Mouse (Mus musculus) ES-E14 (cell line): ENCODE results near the gene Nfic. TPM values are rescaled to one million over a fixed set of nuclear protein-coding genes. Genes with fewer than 3 reads are reported as not detected.

ENCODE experiments used
- DNase-seq: peaks from one replicate; pipeline ENCODE4 v3.0.0-alpha.2; 2013; ENCODE audit warnings: low read depth, low spot score
- H3K27ac ChIP-seq: 2 replicates; pipeline ENCODE4 v1.5.1; 2012; ENCODE audit warnings: low read depth, mild to moderate bottlenecking, low read length, moderate library complexity, mixed read lengths; ENCODE audit not compliant: poor library complexity, insufficient read depth, severe bottlenecking
- H3K36me3 ChIP-seq: 2 replicates; pipeline ENCODE4 v1.6.1; 2012; ENCODE audit warnings: mild to moderate bottlenecking, low read length, moderate library complexity, mixed read lengths; ENCODE audit not compliant: control insufficient read depth, poor library complexity, insufficient read depth, severe bottlenecking
- H3K4me1 ChIP-seq, 2 experiments: fragments of 150-350 bp in 1 of 2; sonication (generic) in 1 of 2; 2 replicates each; pipeline ENCODE4 v1.6.1; 2012; ENCODE audit warnings: low read length in 2 of 2, mild to moderate bottlenecking in 1 of 2, mixed read lengths in 1 of 2; ENCODE audit not compliant: control insufficient read depth in 2 of 2, insufficient read depth in 2 of 2, poor library complexity in 1 of 2
- H3K4me3 ChIP-seq, 2 experiments: fragments of 150-350 bp in 1 of 2; sonication (generic) in 1 of 2; 2 replicates each; pipeline ENCODE4 v1.5.1; 2012; ENCODE audit warnings: low read length in 2 of 2, low read depth in 1 of 2, mild to moderate bottlenecking in 1 of 2, mixed read lengths in 1 of 2; ENCODE audit not compliant: insufficient read depth in 1 of 2, poor library complexity in 1 of 2, severe bottlenecking in 1 of 2
- H3K9ac ChIP-seq: 2 replicates; pipeline ENCODE4 v1.6.1; 2012; ENCODE audit warnings: low read depth, mild to moderate bottlenecking, low read length, mixed read lengths; ENCODE audit not compliant: poor library complexity, insufficient read depth, severe bottlenecking
- H3K9me3 ChIP-seq: fragments of 150-350 bp; sonication (generic); 2 replicates; pipeline ENCODE4 v1.6.1; 2012; ENCODE audit warnings: low read depth, mild to moderate bottlenecking, low read length; ENCODE audit not compliant: control insufficient read depth, insufficient read depth
- CHD2 ChIP-seq: IDR thresholded peaks from 2 replicates; pipeline ENCODE4 v1.6.1; 2014; ENCODE audit warnings: mild to moderate bottlenecking, low read depth, low read length, inconsistent platforms
- HCFC1 ChIP-seq: IDR thresholded peaks from 2 replicates; pipeline ENCODE4 v1.6.1; 2012; ENCODE audit warnings: low read length, inconsistent platforms, borderline replicate concordance; ENCODE audit not compliant: insufficient read depth
- MAFK ChIP-seq: IDR thresholded peaks from 2 replicates; pipeline ENCODE4 v1.6.1; 2014; ENCODE audit warnings: mild to moderate bottlenecking, low read depth, low read length, inconsistent platforms; ENCODE audit not compliant: insufficient read depth
- ZC3H11A ChIP-seq: IDR thresholded peaks from 2 replicates; pipeline ENCODE4 v1.6.1; 2012; ENCODE audit warnings: low read depth, mild to moderate bottlenecking, inconsistent platforms, low read length, borderline replicate concordance
- ZNF384 ChIP-seq: IDR thresholded peaks from 2 replicates; pipeline ENCODE4 v1.6.1; 2012; ENCODE audit warnings: low read depth, low read length, inconsistent platforms
- in situ Hi-C, 2 experiments: fragments of 600-800 bp; cut with MboI; formaldehyde crosslinking; loops; one replicate each; pipeline ENCODE4 v1.15.1; 2025; ENCODE audit warnings: low sequenced_read_pairs in 2 of 2, inconsistent platforms in 1 of 2; ENCODE audit not compliant: unreplicated experiment in 2 of 2
- total RNA-seq: library from RNA; depleted of rRNA; stranded (reverse); fragments of 300-350 nt; gene quantifications from 2 replicates; pipeline ENCODE4 v1.2.3, GENCODE M21; 2012

Gene Nfic
- total RNA-seq, 1 experiment, result 4.9 TPM

- TF ChIP-seq ZC3H11A, result no peak
- TF ChIP-seq MAFK, result no peak
- TF ChIP-seq HCFC1, result no peak
- TF ChIP-seq CHD2, result no peak
- TF ChIP-seq ZNF384, result no peak
- H3K4me1 ChIP-seq, result peaks cover 8 to 65% of the 10 kb centered on the region in 2 experiments; a peak in 3 of 4 replicates
- in situ Hi-C loops, result no loop called here
- DNase-seq, result peak; percentile 87
- peaks cover 10% of the 10 kb centered on the region; the same call in 1 of the 2 replicates for H3K36me3 ChIP-seq
- H3K9me3 ChIP-seq, result no peaks in the 10 kb centered on the region
- H3K4me3 ChIP-seq, result 0 out of 4 replicates have a peak overlapping the region, but pooled peaks of 1 of the 2 experiments have one; percentile 19
- peak overlapping the region; percentile 5; the same call in 1 of the 2 replicates for H3K9ac ChIP-seq
- H3K27ac ChIP-seq, result no peak overlapping the region
Measured at GRCm38 (mm10) chr10:81404082-81404481, 51.4 kb downstream of the Nfic start.

- TF ChIP-seq CHD2 (no peak), ZC3H11A (no peak), MAFK (no peak), HCFC1 (no peak)
- DNase-seq, result no peak
- peaks cover 8 to 60% of the 10 kb centered on the region in 2 experiments; a peak in 3 of 4 replicates for H3K4me1 ChIP-seq
- in situ Hi-C loops, result no loop called here
- no peaks in the 10 kb centered on the region for H3K9me3 ChIP-seq
- H3K4me3 ChIP-seq, result 0 out of 4 replicates have a peak overlapping the region, but pooled peaks of 1 of the 2 experiments have one; percentile 4
- H3K9ac ChIP-seq, result no peak overlapping the region
- H3K36me3 ChIP-seq, result peaks cover 10% of the 10 kb centered on the region; the same call in 1 of the 2 replicates
- H3K27ac ChIP-seq, result no peak overlapping the region
Measured at GRCm38 (mm10) chr10:81403511-81403910, 51.9 kb downstream of the Nfic start.

- DNase-seq, result no peak
- peaks cover 8 to 55% of the 10 kb centered on the region in 2 experiments; a peak in 3 of 4 replicates for H3K4me1 ChIP-seq
- no peak for TF ChIP-seq ZC3H11A
- no peak for TF ChIP-seq MAFK
- no peak for TF ChIP-seq CHD2
- no peak for TF ChIP-seq ZNF384
- TF ChIP-seq HCFC1, result no peak
- peaks cover 10% of the 10 kb centered on the region; the same call in 1 of the 2 replicates for H3K36me3 ChIP-seq
- peak overlapping the region; percentile 49 to 55 for H3K4me3 ChIP-seq
- H3K27ac ChIP-seq, result peak overlapping the region; percentile 90
- H3K9ac ChIP-seq, result 0 out of 2 replicates have a peak overlapping the region, but pooled peaks have one; percentile 23
- no peaks in the 10 kb centered on the region for H3K9me3 ChIP-seq
- in situ Hi-C loops, result no loop called here
Measured at GRCm38 (mm10) chr10:81402227-81402765, 53.1 kb downstream of the Nfic start.

GRCm38 (mm10) chr10:81401521-81402226 lies 53.8 kb downstream of the Nfic start:
- Histone ChIP-seq H3K9me3 (no peaks in the 10 kb centered on the region), H3K36me3 (peaks cover 10% of the 10 kb centered on the region; the same call in 1 of the 2 replicates), H3K4me3 (peak overlapping the region; percentile 49 to 55), H3K4me1 (peaks cover 8 to 55% of the 10 kb centered on the region in 2 experiments; a peak in 3 of 4 replicates), H3K27ac (peak overlapping the region; percentile 90), H3K9ac (peak overlapping the region; percentile 70)
- in situ Hi-C loops, result no loop called here
- TF ChIP-seq ZC3H11A, result no peak
- peak; percentile 98 for TF ChIP-seq MAFK
- peak; percentile 84 for DNase-seq
